Comparison of ENCODE assay signal across 10 mouse cellular contexts in genomic region chr12:111743419-111743818, GRCm38 (mm10). TPM values are rescaled to one million over a fixed set of nuclear protein-coding genes. Genes with fewer than 3 reads are reported as not detected.
DNase-seq lines count a peak whose midpoint lies in the region; ATAC-seq and TF ChIP-seq lines count a peak whose summit lies in the region.
"Had no signal": no experiment of that assay in that cellular context is flagged by ENCODE, and none has a peak within 500 bp of the region (broad histone marks: within the 10 kb centered on the region; RNA-seq: fewer than 3 reads in every experiment).

No protein-coding gene starts in this region.

- peak overlapping the region; percentile 17 for H3K27ac ChIP-seq in spleen, adult 2 months (ENCODE audit: insufficient read depth, low read length)
- H3K27ac ChIP-seq in kidney, postnatal 0 days = peak overlapping the region; percentile 65; the same call in 1 of the 2 replicates
- H3K27ac ChIP-seq in stomach, embryonic 14.5 days (ENCODE audit: low read length) = peak overlapping the region; percentile 88
- no peak overlapping the region for H3K27ac ChIP-seq in midbrain, embryonic 15.5 days
- H3K27ac ChIP-seq: forebrain, embryonic 13.5 days; hindbrain, embryonic 13.5 days had no signal

- peak overlapping the region; percentile 5; the same call in 1 of the 2 replicates for H3K4me2 ChIP-seq in kidney, postnatal 0 days (ENCODE audit: low read length)
- H3K4me2 ChIP-seq in stomach, embryonic 14.5 days (replicated peaks; ENCODE audit: low read depth, low read length) = peak overlapping the region; percentile 4; the same call in 1 of the 2 replicates
- H3K4me2 ChIP-seq in midbrain, embryonic 15.5 days = no peak overlapping the region
- H3K4me2 ChIP-seq: forebrain, embryonic 13.5 days; hindbrain, embryonic 13.5 days had no signal

- 71% methylated on average over 2 of the region's 2 CpGs for WGBS in spleen, adult 2 months
- 20% methylated on average over 2 of the region's 2 CpGs for WGBS in kidney, postnatal 0 days
- WGBS in stomach, embryonic 14.5 days = 47% methylated on average over 2 of the region's 2 CpGs
- WGBS in midbrain, embryonic 15.5 days = 79% methylated on average over 2 of the region's 2 CpGs

- no peaks in the 10 kb centered on the region for H3K9me3 ChIP-seq in kidney, postnatal 0 days (replicated peaks; ENCODE audit: low read length)
- H3K9me3 ChIP-seq in stomach, embryonic 14.5 days (ENCODE audit: control insufficient read depth, low read depth, low read length) = no peaks in the 10 kb centered on the region
- H3K9me3 ChIP-seq in midbrain, embryonic 15.5 days = no peaks in the 10 kb centered on the region
- H3K9me3 ChIP-seq: forebrain, embryonic 13.5 days; hindbrain, embryonic 13.5 days had no signal

- no peak for DNase-seq in spleen, adult 2 months (ENCODE audit: low read depth in 1 of 2, low spot score in 2 of 2)
- DNase-seq in spleen, postnatal 4 days (ENCODE audit: low spot score in 2 of 2) = no peak
- peak; percentile 75 to 77 for DNase-seq in heart, adult 9 months (ENCODE audit: low spot score in 2 of 2)
- DNase-seq in kidney, postnatal 0 days (ENCODE audit: low spot score) = peak; percentile 91
- no peak for DNase-seq in Muller cell, postnatal 12 days (ENCODE audit: inconsistent ontology term)
- no peak for DNase-seq in adrenal gland, postnatal 4 days (ENCODE audit: low spot score in 2 of 2)

- TF ChIP-seq CTCF in spleen, adult 2 months (IDR thresholded peaks at IDR 0.05; ENCODE audit: extremely low read depth, insufficient read depth, insufficient read length, insufficient replicate concordance) = no peak
- TF ChIP-seq CTCF in kidney, postnatal 0 days (IDR thresholded peaks at IDR 0.05; ENCODE audit: low read depth) = no peak

- H3K36me3 ChIP-seq in spleen, adult 2 months (ENCODE audit: control insufficient read depth, insufficient read depth, low read length) = no peaks in the 10 kb centered on the region
- no peaks in the 10 kb centered on the region for H3K36me3 ChIP-seq in kidney, postnatal 0 days (ENCODE audit: insufficient read depth, low read length)
- no peaks in the 10 kb centered on the region for H3K36me3 ChIP-seq in stomach, embryonic 14.5 days (ENCODE audit: control insufficient read depth, insufficient read depth, low read length)
- H3K36me3 ChIP-seq in midbrain, embryonic 15.5 days (replicated peaks) = no peaks in the 10 kb centered on the region
- H3K36me3 ChIP-seq: hindbrain, embryonic 13.5 days had no signal

- peak; percentile 85 for ATAC-seq in kidney, postnatal 0 days (replicated peaks; ENCODE audit: low FRiP score, low read depth)
- ATAC-seq in stomach, embryonic 14.5 days (ENCODE audit: insufficient number of reproducible peaks, insufficient read depth, low FRiP score, low read depth) = peak; percentile 85
- ATAC-seq in midbrain, embryonic 15.5 days (replicated peaks) = no peak
- ATAC-seq: forebrain, embryonic 13.5 days had no signal

- H3K4me1 ChIP-seq in spleen, adult 2 months (ENCODE audit: control insufficient read depth, insufficient read depth, insufficient read length) = peaks cover 20% of the 10 kb centered on the region; the same call in 1 of the 2 replicates
- peaks cover 3% of the 10 kb centered on the region; the same call in 1 of the 2 replicates for H3K4me1 ChIP-seq in kidney, postnatal 0 days (replicated peaks; ENCODE audit: insufficient read depth, low read length)
- peaks cover 26% of the 10 kb centered on the region; the same call in 1 of the 2 replicates for H3K4me1 ChIP-seq in stomach, embryonic 14.5 days (ENCODE audit: control insufficient read depth, insufficient read depth, low read length)
- H3K4me1 ChIP-seq in midbrain, embryonic 15.5 days = no peaks in the 10 kb centered on the region

- no peak overlapping the region for H3K4me3 ChIP-seq in spleen, adult 2 months (ENCODE audit: extremely low read depth, insufficient read depth, insufficient read length)
- H3K4me3 ChIP-seq in kidney, postnatal 0 days (replicated peaks; ENCODE audit: low read depth, low read length) = no peak overlapping the region
- H3K4me3 ChIP-seq in stomach, embryonic 14.5 days (ENCODE audit: low read depth, low read length) = no peak overlapping the region
- no peak overlapping the region for H3K4me3 ChIP-seq in midbrain, embryonic 15.5 days
- H3K4me3 ChIP-seq: forebrain, embryonic 13.5 days; hindbrain, embryonic 13.5 days had no signal

- H3K27me3 ChIP-seq in spleen, adult 2 months (ENCODE audit: control insufficient read depth, insufficient read depth, low read length) = no peaks in the 10 kb centered on the region
- no peaks in the 10 kb centered on the region for H3K27me3 ChIP-seq in kidney, postnatal 0 days (ENCODE audit: insufficient read depth, low read length)
- H3K27me3 ChIP-seq in stomach, embryonic 14.5 days (ENCODE audit: control insufficient read depth, insufficient read depth, low read length) = no peaks in the 10 kb centered on the region
- no peaks in the 10 kb centered on the region for H3K27me3 ChIP-seq in midbrain, embryonic 15.5 days (replicated peaks)
- H3K27me3 ChIP-seq: forebrain, embryonic 13.5 days; hindbrain, embryonic 13.5 days had no signal

- no peak overlapping the region for H3K9ac ChIP-seq in kidney, postnatal 0 days (ENCODE audit: low read depth, low read length)
- no peak overlapping the region for H3K9ac ChIP-seq in stomach, embryonic 14.5 days (replicated peaks; ENCODE audit: low read depth, low read length)
- no peak overlapping the region for H3K9ac ChIP-seq in midbrain, embryonic 15.5 days
- H3K9ac ChIP-seq: hindbrain, embryonic 13.5 days had no signal

- TF ChIP-seq POLR2A in spleen, adult 2 months (IDR thresholded peaks at IDR 0.05; ENCODE audit: low read depth, low read length) = no peak

RNA-seq across cellular contexts. Expression of gene Klc1, which starts 15.2 kb away (rescaled TPM):
- polyA plus RNA-seq in spleen, adult 2 months (2012; rRNA removed) = 43.5 and 46.4 TPM in 2 replicates
- 52.6 and 61.3 TPM in 2 replicates for polyA plus RNA-seq in kidney, postnatal 0 days (2015; fragmentation: Nextera tagmentation; extraction: Ambion mirVana)
- 111 and 120 TPM in 2 replicates for polyA plus RNA-seq in stomach, embryonic 14.5 days (2014; fragmentation: Nextera tagmentation; extraction: Ambion mirVana)
- polyA plus RNA-seq in midbrain, embryonic 15.5 days (2015; fragmentation: Nextera tagmentation; extraction: Ambion mirVana) = 661 and 666 TPM in 2 replicates
- total RNA-seq in adrenal gland, postnatal 4 days (2021) = 100 to 1,000 TPM; 128 to 142 TPM

RNA-seq across cellular contexts. Expression of gene Apopt1, which starts 30.4 kb away (rescaled TPM):
- polyA plus RNA-seq in spleen, adult 2 months (2012; rRNA removed) = 22.2 and 33.3 TPM in 2 replicates
- polyA plus RNA-seq in kidney, postnatal 0 days (2015; fragmentation: Nextera tagmentation; extraction: Ambion mirVana) = 57.8 and 61.4 TPM in 2 replicates
- polyA plus RNA-seq in stomach, embryonic 14.5 days (2014; fragmentation: Nextera tagmentation; extraction: Ambion mirVana) = 56.1 and 60.8 TPM in 2 replicates
- polyA plus RNA-seq in midbrain, embryonic 15.5 days (2015; fragmentation: Nextera tagmentation; extraction: Ambion mirVana) = 51.9 and 55.3 TPM in 2 replicates
- 10 to 100 TPM; 65.4 to 70.1 TPM for total RNA-seq in adrenal gland, postnatal 4 days (2021)

RNA-seq across cellular contexts. Expression of gene Bag5, which starts 30.4 kb away (rescaled TPM):
- 6.2 and 7.7 TPM in 2 replicates for polyA plus RNA-seq in spleen, adult 2 months (2012; rRNA removed)
- polyA plus RNA-seq in kidney, postnatal 0 days (2015; fragmentation: Nextera tagmentation; extraction: Ambion mirVana) = 45.7 and 48.9 TPM in 2 replicates
- 49.8 and 58.0 TPM in 2 replicates for polyA plus RNA-seq in stomach, embryonic 14.5 days (2014; fragmentation: Nextera tagmentation; extraction: Ambion mirVana)
- polyA plus RNA-seq in midbrain, embryonic 15.5 days (2015; fragmentation: Nextera tagmentation; extraction: Ambion mirVana) = 71.7 and 73.1 TPM in 2 replicates
- 10 to 100 TPM; 35.8 to 37.0 TPM for total RNA-seq in adrenal gland, postnatal 4 days (2021)

Comparison
In these comparisons a context has a peak if more than half of its experiments do, and no peak if none do; other contexts are left out.
1. DNase-seq: peak in heart, adult 9 months (2 of 2) and kidney, postnatal 0 days (single experiment); none in spleen, adult 2 months (0 of 2), spleen, postnatal 4 days (0 of 2), Muller cell, postnatal 12 days (single experiment) and adrenal gland, postnatal 4 days (0 of 2).